8 mouse cellular contexts compared by ENCODE assay signal in the genomic region with DNA sequence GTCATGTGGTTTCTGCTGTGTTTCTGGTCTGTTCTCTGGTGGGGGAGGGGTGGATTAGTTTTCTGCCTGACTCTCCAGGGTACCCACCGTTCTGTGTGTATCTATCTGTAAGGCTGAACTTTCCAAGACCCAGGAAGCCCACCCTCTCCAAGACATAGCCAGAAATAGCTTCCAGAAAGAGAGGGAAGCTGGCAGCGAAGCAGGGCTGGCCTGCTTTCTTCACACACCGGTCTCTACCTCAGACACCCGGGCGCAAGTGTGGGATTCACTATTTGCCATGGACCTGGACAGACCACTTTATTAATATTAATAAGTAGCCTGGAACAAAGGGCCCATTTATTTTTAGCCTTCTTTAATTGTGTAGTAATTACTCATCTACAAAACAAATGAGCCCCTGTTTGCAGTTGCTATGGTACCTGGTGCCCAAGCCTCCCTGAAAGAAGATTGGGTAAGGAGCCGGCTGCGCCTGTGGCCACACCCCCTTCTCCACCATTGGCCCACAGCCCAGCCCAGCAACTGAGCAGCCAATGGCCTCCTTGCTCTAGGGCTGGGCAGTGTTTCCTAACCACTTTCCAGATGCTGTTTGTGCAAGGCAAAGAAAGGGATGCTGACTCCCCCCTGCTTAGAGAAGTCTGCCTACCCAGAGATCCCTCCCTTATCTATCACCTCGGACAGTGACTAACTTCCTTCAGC.
DNase-seq lines count a peak whose midpoint lies in the region; ATAC-seq and TF ChIP-seq lines count a peak whose summit lies in the region.

No protein-coding gene starts in this region.

- ATAC-seq in embryonic facial prominence, embryonic 11.5 days (replicated peaks; ENCODE audit: insufficient number of reproducible peaks, low FRiP score, low TSS enrichment, low read depth) = peak; percentile 92
- ATAC-seq in heart, embryonic 11.5 days (replicated peaks; ENCODE audit: insufficient number of reproducible peaks, low FRiP score, low TSS enrichment) = peak; percentile 66
- ATAC-seq in kidney, postnatal 0 days (replicated peaks; ENCODE audit: low FRiP score, low read depth) = peak; percentile 81
- ATAC-seq in limb, embryonic 15.5 days (ENCODE audit: insufficient number of reproducible peaks, low FRiP score, low TSS enrichment, low read depth) = peak; percentile 78; the same call in 1 of the 2 replicates
- peak; percentile 94 for ATAC-seq in midbrain, embryonic 14.5 days (ENCODE audit: low FRiP score, low TSS enrichment)

- no peaks in the 10 kb centered on the region for H3K9me3 ChIP-seq in embryonic facial prominence, embryonic 11.5 days (replicated peaks; ENCODE audit: control insufficient read depth, low read length)
- no peaks in the 10 kb centered on the region for H3K9me3 ChIP-seq in heart, embryonic 11.5 days (replicated peaks; ENCODE audit: control insufficient read depth, low read length)
- H3K9me3 ChIP-seq in kidney, postnatal 0 days (replicated peaks; ENCODE audit: low read length) = no peaks in the 10 kb centered on the region
- no peaks in the 10 kb centered on the region for H3K9me3 ChIP-seq in limb, embryonic 15.5 days
- no peaks in the 10 kb centered on the region for H3K9me3 ChIP-seq in midbrain, embryonic 14.5 days (ENCODE audit: control insufficient read depth, low read length)

- peak; percentile 56 for DNase-seq in gastrocnemius, adult 2 months
- DNase-seq in gastrocnemius, postnatal 36 days = no peak
- DNase-seq in embryonic facial prominence, embryonic 11.5 days (ENCODE audit: low spot score) = peak; percentile 82
- DNase-seq in kidney, postnatal 0 days (ENCODE audit: low spot score) = peak; percentile 70
- peak; percentile 91 for DNase-seq in midbrain, embryonic 14.5 days
- no peak for DNase-seq in adipocyte (ENCODE audit: low spot score)

- no peaks in the 10 kb centered on the region for H3K27me3 ChIP-seq in embryonic facial prominence, embryonic 11.5 days (ENCODE audit: control insufficient read depth, insufficient read depth, low read length)
- H3K27me3 ChIP-seq in heart, embryonic 11.5 days (ENCODE audit: control insufficient read depth, insufficient read depth, low read length) = no peaks in the 10 kb centered on the region
- no peaks in the 10 kb centered on the region for H3K27me3 ChIP-seq in kidney, postnatal 0 days (ENCODE audit: insufficient read depth, low read length)
- H3K27me3 ChIP-seq in limb, embryonic 15.5 days = no peaks in the 10 kb centered on the region
- H3K27me3 ChIP-seq in midbrain, embryonic 14.5 days (ENCODE audit: control insufficient read depth, insufficient read depth, low read length) = no peaks in the 10 kb centered on the region

- H3K4me3 ChIP-seq in gastrocnemius, adult 2 months = no peak overlapping the region
- H3K4me3 ChIP-seq in embryonic facial prominence, embryonic 11.5 days (ENCODE audit: low read depth, low read length) = no peak overlapping the region
- no peak overlapping the region for H3K4me3 ChIP-seq in heart, embryonic 11.5 days (ENCODE audit: low read depth, low read length)
- no peak overlapping the region for H3K4me3 ChIP-seq in kidney, postnatal 0 days (replicated peaks; ENCODE audit: low read depth, low read length)
- no peak overlapping the region for H3K4me3 ChIP-seq in limb, embryonic 15.5 days
- H3K4me3 ChIP-seq in midbrain, embryonic 14.5 days (replicated peaks; ENCODE audit: low read depth, low read length) = no peak overlapping the region

- 47% methylated on average over 8 of the region's 8 CpGs for WGBS in embryonic facial prominence, embryonic 11.5 days
- whole genome bisulfite sequencing in heart, embryonic 11.5 days (ENCODE audit: insufficient replicate concordance) = 51% methylated on average over 8 of the region's 8 CpGs
- WGBS in kidney, postnatal 0 days = 53% methylated on average over 8 of the region's 8 CpGs
- WGBS in limb, embryonic 15.5 days = 55% methylated on average over 8 of the region's 8 CpGs
- WGBS in midbrain, embryonic 14.5 days = 27% methylated on average over 8 of the region's 8 CpGs

- intact Hi-C loops in gastrocnemius, adult 2 months (cut with DNase I) = no loop called here
- intact Hi-C loops in gastrocnemius, postnatal 36 days (cut with DNase I) = no loop called here

- no peak overlapping the region for H3K4me2 ChIP-seq in embryonic facial prominence, embryonic 11.5 days (ENCODE audit: low read depth, low read length)
- peak overlapping the region; percentile 1; the same call in 1 of the 2 replicates for H3K4me2 ChIP-seq in heart, embryonic 11.5 days
- no peak overlapping the region for H3K4me2 ChIP-seq in kidney, postnatal 0 days (ENCODE audit: low read length)
- 0 out of 2 replicates have a peak overlapping the region, but pooled peaks have one; percentile 5 for H3K4me2 ChIP-seq in limb, embryonic 15.5 days
- H3K4me2 ChIP-seq in midbrain, embryonic 14.5 days (ENCODE audit: low read length) = peak overlapping the region; percentile 42

- H3K36me3 ChIP-seq in embryonic facial prominence, embryonic 11.5 days (replicated peaks; ENCODE audit: control insufficient read depth, insufficient read depth, low read depth, low read length) = peaks cover 2% of the 10 kb centered on the region; the same call in 1 of the 2 replicates
- H3K36me3 ChIP-seq in heart, embryonic 11.5 days (ENCODE audit: control insufficient read depth, insufficient read depth, low read length) = 0 out of 2 replicates have a peak, but pooled peaks cover 5% of the 10 kb centered on the region
- 0 out of 2 replicates have a peak, but pooled peaks cover 4% of the 10 kb centered on the region for H3K36me3 ChIP-seq in kidney, postnatal 0 days (ENCODE audit: insufficient read depth, low read length)
- no peaks in the 10 kb centered on the region; the same call in 1 of the 2 replicates for H3K36me3 ChIP-seq in limb, embryonic 15.5 days
- peaks cover 4% of the 10 kb centered on the region; the same call in 1 of the 2 replicates for H3K36me3 ChIP-seq in midbrain, embryonic 14.5 days (ENCODE audit: control insufficient read depth, insufficient read depth, low read length)

- no peak for TF ChIP-seq CTCF in gastrocnemius, adult 2 months (IDR thresholded peaks at IDR 0.05)
- no peak for TF ChIP-seq CTCF in kidney, postnatal 0 days (IDR thresholded peaks at IDR 0.05; ENCODE audit: low read depth)

- no peaks in the 10 kb centered on the region for H3K4me1 ChIP-seq in embryonic facial prominence, embryonic 11.5 days (ENCODE audit: control insufficient read depth, insufficient read depth, low read length)
- H3K4me1 ChIP-seq in heart, embryonic 11.5 days (ENCODE audit: control insufficient read depth, insufficient read depth, low read length) = peaks cover 54% of the 10 kb centered on the region
- H3K4me1 ChIP-seq in kidney, postnatal 0 days (replicated peaks; ENCODE audit: insufficient read depth, low read length) = no peaks in the 10 kb centered on the region
- H3K4me1 ChIP-seq in limb, embryonic 15.5 days = peaks cover 28% of the 10 kb centered on the region
- peaks cover 43% of the 10 kb centered on the region for H3K4me1 ChIP-seq in midbrain, embryonic 14.5 days (ENCODE audit: control insufficient read depth, insufficient read depth, low read length)

- peak overlapping the region; percentile 46; the same call in 1 of the 2 replicates for H3K27ac ChIP-seq in gastrocnemius, adult 2 months
- peak overlapping the region; percentile 52 for H3K27ac ChIP-seq in embryonic facial prominence, embryonic 11.5 days (replicated peaks; ENCODE audit: low read depth, low read length)
- peak overlapping the region; percentile 18 for H3K27ac ChIP-seq in heart, embryonic 11.5 days (ENCODE audit: low read depth, low read length)
- 0 out of 2 replicates have a peak overlapping the region, but pooled peaks have one; percentile 8 for H3K27ac ChIP-seq in kidney, postnatal 0 days
- H3K27ac ChIP-seq in limb, embryonic 15.5 days = peak overlapping the region; percentile 38
- H3K27ac ChIP-seq in midbrain, embryonic 14.5 days (replicated peaks; ENCODE audit: low read depth, low read length) = peak overlapping the region; percentile 86

- no peak overlapping the region for H3K9ac ChIP-seq in embryonic facial prominence, embryonic 11.5 days (replicated peaks; ENCODE audit: low read length)
- no peak overlapping the region for H3K9ac ChIP-seq in heart, embryonic 11.5 days (ENCODE audit: low read depth, low read length)
- no peak overlapping the region for H3K9ac ChIP-seq in kidney, postnatal 0 days (ENCODE audit: low read depth, low read length)
- no peak overlapping the region for H3K9ac ChIP-seq in limb, embryonic 15.5 days
- H3K9ac ChIP-seq in midbrain, embryonic 14.5 days (replicated peaks; ENCODE audit: low read length) = no peak overlapping the region

Comparison
In these comparisons a context has a peak if more than half of its experiments do, and no peak if none do; other contexts are left out.
1. DNase-seq: peak in gastrocnemius, adult 2 months (single experiment), embryonic facial prominence, embryonic 11.5 days (single experiment), kidney, postnatal 0 days (single experiment) and midbrain, embryonic 14.5 days (single experiment); none in gastrocnemius, postnatal 36 days (0 of 2) and adipocyte (single experiment).
2. H3K27ac ChIP-seq: peak in every context shown above with its lines; median percentile 86 in midbrain, embryonic 14.5 days; 52 in embryonic facial prominence, embryonic 11.5 days; 46 in gastrocnemius, adult 2 months; 38 in limb, embryonic 15.5 days; 18 in heart, embryonic 11.5 days; 8 in kidney, postnatal 0 days.
3. H3K4me2 ChIP-seq: peak in heart, embryonic 11.5 days (single experiment), limb, embryonic 15.5 days (single experiment) and midbrain, embryonic 14.5 days (single experiment); none in embryonic facial prominence, embryonic 11.5 days (single experiment) and kidney, postnatal 0 days (single experiment).
4. Peak in every context shown above with its lines, with median percentiles within 50 percentile points of each other: ATAC-seq.